Mouse (Mus musculus): ENCODE data around the gene Lhx6. TPM values are rescaled to one million over a fixed set of nuclear protein-coding genes. Genes with fewer than 3 reads are reported as not detected.

Lhx6 gene
- total RNA-seq (2023; ENCODE audit: inconsistent age), result not detected in 4 replicates

GRCm38 (mm10) chr2:36104956-36105741 is at the start of gene Lhx6:
Gene Lhx6, minus strand, starts transcription at chr2:36105408.

GRCm38 (mm10) chr2:36136300-36136941 is 31.2 kb upstream of the Lhx6 start, which contains the start of the genes Mrrf and Rbm18:
Gene Mrrf, plus strand, starts transcription at chr2:36136389.
Gene Rbm18, minus strand, starts transcription at chr2:36136773.

GRCm38 (mm10) chr2:36048748-36049566 is 56.3 kb downstream of the Lhx6 start, which contains the start of the genes Ndufa8 and Morn5:
Gene Ndufa8, minus strand, starts transcription at chr2:36049406.
Gene Morn5, plus strand, starts transcription at chr2:36049458.

Other genes starting within 250 kb of the Lhx6 start
- gene Ttll11, start 125.5 kb downstream of the Lhx6 start, total RNA-seq (2023; ENCODE audit: inconsistent age), result 0.74 to 1.2 TPM (median 0.87 TPM) in 4 replicates
- gene Ndufa8, start 56.0 kb downstream of the Lhx6 start, total RNA-seq (2023; ENCODE audit: inconsistent age), result 37.1 to 47.7 TPM (median 47.1 TPM) in 4 replicates
- not detected in 4 replicates for gene Morn5, start 56.0 kb downstream of the Lhx6 start, total RNA-seq (2023; ENCODE audit: inconsistent age)
- gene Mrrf, start 31.0 kb upstream of the Lhx6 start, total RNA-seq (2023; ENCODE audit: inconsistent age), result 10.2 to 17.6 TPM (median 12.3 TPM) in 4 replicates
- 40.7 to 45.0 TPM (median 42.9 TPM) in 4 replicates for gene Rbm18, start 31.4 kb upstream of the Lhx6 start, total RNA-seq (2023; ENCODE audit: inconsistent age)
- 0.80 to 2.4 TPM (median 2.1 TPM) in 4 replicates for gene Ptgs1, start 125.0 kb upstream of the Lhx6 start, total RNA-seq (2023; ENCODE audit: inconsistent age)

All from B cell, adult (primary cell).